Mouse (Mus musculus): ENCODE data around the gene Srd5a1.

GRCm38 (mm10) chr13:69532893-69533404 is 78.3 kb downstream of the Srd5a1 start:
- TF ChIP-seq FLI1 (IDR thresholded peaks at IDR 0.05; ENCODE audit: low read length) = no peak
- TF ChIP-seq GATA1 (IDR thresholded peaks at IDR 0.05; ENCODE audit: borderline replicate concordance, low read length) = no peak

Measured in megakaryocyte, embryonic 14.5 days (primary cell).